Mouse (Mus musculus) hindbrain, embryonic 15.5 days (tissue): ENCODE results near the gene Arhgap25. TPM values are rescaled to one million over a fixed set of nuclear protein-coding genes. Genes with fewer than 3 reads are reported as not detected.

Source experiments
- ATAC-seq: fragments of 200-750 bp; cut with Nextera tagmentation; 2 replicates; pipeline ENCODE4 v1.8.0; 2017; ENCODE audit warnings: low read depth, moderate number of reproducible peaks, moderate TSS enrichment; ENCODE audit not compliant: low FRiP score
- H3K27ac ChIP-seq: fragments of 300-500 bp; sonication (generic); replicated peaks from 2 replicates; pipeline ENCODE4 v1.5.1; 2015; ENCODE audit warnings: mild to moderate bottlenecking, inconsistent platforms
- H3K27me3 ChIP-seq: fragments of 300-500 bp; sonication (generic); 2 replicates; pipeline ENCODE4 v1.6.1; 2015; ENCODE audit warnings: control low read depth, inconsistent platforms
- H3K36me3 ChIP-seq: fragments of 300-500 bp; sonication (generic); 2 replicates; pipeline ENCODE4 v1.6.1; 2015; ENCODE audit warnings: control low read depth, inconsistent platforms
- H3K4me1 ChIP-seq: fragments of 300-500 bp; sonication (generic); replicated peaks from 2 replicates; pipeline ENCODE4 v1.6.1; 2015; ENCODE audit warnings: control low read depth, inconsistent platforms
- H3K4me2 ChIP-seq: fragments of 300-500 bp; sonication (generic); 2 replicates; pipeline ENCODE4 v1.6.1; 2015; ENCODE audit warnings: moderate library complexity, mild to moderate bottlenecking, inconsistent platforms
- H3K4me3 ChIP-seq: fragments of 300-500 bp; sonication (generic); 2 replicates; pipeline ENCODE4 v1.5.1; 2015; ENCODE audit warnings: mild to moderate bottlenecking, inconsistent platforms
- H3K9ac ChIP-seq: fragments of 300-500 bp; sonication (generic); 2 replicates; pipeline ENCODE4 v1.6.1; 2015; ENCODE audit warnings: inconsistent platforms
- H3K9me3 ChIP-seq: fragments of 300-500 bp; sonication (generic); 2 replicates; pipeline ENCODE4 v1.6.1; 2016; ENCODE audit warnings: control low read depth, inconsistent platforms
- WGBS: fragments of 180-500 bp; shearing (Covaris S2); methylation state at CpG from one replicate; pipeline ENCODE4 v1.1.7; 2015; 5-methylcytosine and 5-hydroxymethylcytosine counted together
- polyA plus RNA-seq: library from polyadenylated mRNA; unstranded; fragments of >200 nt; fragmentation: Nextera tagmentation; extraction: Ambion mirVana; gene quantifications from 2 replicates; pipeline ENCODE4 v1.2.1, GENCODE M21; 2015

Gene Arhgap25
- polyA plus RNA-seq, 1 experiment from 2014 or later, result 2.2 TPM

DNA sequence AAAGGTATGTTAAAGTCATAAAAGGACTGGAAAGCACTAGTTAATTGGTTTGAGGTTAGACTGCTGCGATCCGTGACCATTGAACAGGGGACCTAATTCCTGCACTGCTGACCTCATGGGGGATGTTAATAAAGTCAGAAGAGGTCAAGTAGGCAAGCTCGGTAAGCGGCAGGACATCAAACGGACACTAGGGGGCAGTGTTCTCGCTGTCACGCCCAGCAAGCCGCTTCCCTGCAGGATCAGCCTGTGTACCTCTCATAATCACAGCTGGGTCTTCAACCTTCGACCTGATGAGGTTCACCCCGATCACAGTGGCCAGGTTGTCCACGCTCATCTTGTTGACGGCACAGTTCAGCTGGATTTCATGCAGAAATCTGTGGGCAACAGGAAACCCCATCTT, 66.8 kb downstream of the Arhgap25 start:
- Histone ChIP-seq H3K9ac (no peak overlapping the region), H3K4me2 (peak overlapping the region; percentile 39), H3K4me1 (peaks cover 4% of the 10 kb centered on the region), H3K27ac (no peak overlapping the region), H3K27me3 (no peaks in the 10 kb centered on the region), H3K36me3 (no peaks in the 10 kb centered on the region), H3K9me3 (no peaks in the 10 kb centered on the region), H3K4me3 (no peak overlapping the region)
- WGBS, result 14% methylated on average over 12 of the region's 12 CpGs
- no peak for ATAC-seq

DNA sequence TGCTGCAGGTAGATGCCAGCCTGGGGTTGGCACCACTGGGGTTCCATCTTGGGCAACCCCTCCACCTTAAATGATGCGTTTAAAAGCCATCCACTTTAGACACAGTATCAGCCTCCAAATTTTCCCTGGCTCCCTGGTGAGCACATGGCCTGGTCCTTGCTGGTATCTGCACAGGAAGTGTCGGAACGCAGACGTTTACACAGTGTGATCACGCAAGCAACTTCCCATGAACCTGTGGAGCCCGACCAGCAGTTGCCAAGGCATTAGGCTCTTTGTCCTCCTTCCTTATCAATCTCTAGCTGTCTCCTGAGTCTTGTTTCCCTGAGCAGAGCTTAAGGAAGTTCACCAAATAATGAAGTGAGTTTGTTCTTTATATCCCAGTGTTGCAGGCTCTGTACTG, 77.6 kb downstream of the Arhgap25 start:
- Histone ChIP-seq H3K27ac (no peak overlapping the region), H3K9ac (no peak overlapping the region), H3K4me3 (no peak overlapping the region), H3K36me3 (no peaks in the 10 kb centered on the region), H3K4me1 (no peaks in the 10 kb centered on the region), H3K27me3 (no peaks in the 10 kb centered on the region), H3K4me2 (no peak overlapping the region), H3K9me3 (no peaks in the 10 kb centered on the region)
- 71% methylated on average over 6 of the region's 6 CpGs for WGBS
- no peak for ATAC-seq

DNA sequence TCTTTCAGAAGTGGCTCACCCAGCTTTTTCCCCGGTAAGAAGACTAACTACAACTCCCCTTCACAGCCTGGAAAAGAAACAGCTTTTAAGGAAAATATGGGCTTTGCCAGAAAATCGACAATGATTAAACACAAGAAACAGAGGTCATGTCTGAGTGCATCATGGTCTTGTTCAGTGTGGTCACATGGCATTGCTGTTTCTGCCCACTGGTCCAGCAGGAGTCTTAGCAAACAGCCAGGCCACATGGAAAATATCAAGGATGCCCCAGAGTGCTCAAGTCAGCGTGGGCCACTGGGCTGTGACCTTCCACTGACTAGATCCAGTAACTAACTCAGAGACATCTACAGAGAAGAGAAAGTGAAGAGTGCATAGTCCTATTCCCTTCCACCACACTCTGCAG, 81.3 kb downstream of the Arhgap25 start:
- Histone ChIP-seq H3K4me3 (no peak overlapping the region), H3K4me2 (no peak overlapping the region), H3K9ac (no peak overlapping the region), H3K9me3 (no peaks in the 10 kb centered on the region), H3K4me1 (no peaks in the 10 kb centered on the region), H3K27me3 (no peaks in the 10 kb centered on the region), H3K27ac (no peak overlapping the region), H3K36me3 (no peaks in the 10 kb centered on the region)
- no peak for ATAC-seq
- 75% methylated on average over 3 of the region's 3 CpGs for WGBS

DNA sequence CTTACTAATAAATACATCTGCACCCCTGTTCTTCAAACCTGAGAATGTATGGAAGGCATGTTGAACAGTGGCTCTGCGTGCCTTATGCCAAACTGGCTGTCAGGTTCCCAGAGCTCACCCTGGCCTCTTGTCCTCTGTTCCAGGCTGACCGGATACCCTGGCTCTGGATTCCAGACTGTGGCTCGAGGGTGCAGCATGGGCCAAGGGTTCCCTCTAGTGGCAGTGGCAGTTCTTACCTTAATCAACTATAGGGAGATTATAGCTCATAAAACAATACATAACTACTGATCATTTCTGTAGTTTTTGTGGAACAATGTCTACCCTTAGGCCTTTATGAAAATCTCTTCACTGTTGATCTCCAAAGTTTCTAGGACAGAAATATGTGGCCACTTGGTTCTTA, 82.0 kb downstream of the Arhgap25 start:
- Histone ChIP-seq H3K27ac (no peak overlapping the region), H3K36me3 (no peaks in the 10 kb centered on the region), H3K27me3 (no peaks in the 10 kb centered on the region), H3K9ac (no peak overlapping the region), H3K4me1 (no peaks in the 10 kb centered on the region), H3K4me3 (no peak overlapping the region), H3K9me3 (no peaks in the 10 kb centered on the region), H3K4me2 (no peak overlapping the region)
- no peak for ATAC-seq
- WGBS, result 78% methylated on average over 3 of the region's 3 CpGs

DNA sequence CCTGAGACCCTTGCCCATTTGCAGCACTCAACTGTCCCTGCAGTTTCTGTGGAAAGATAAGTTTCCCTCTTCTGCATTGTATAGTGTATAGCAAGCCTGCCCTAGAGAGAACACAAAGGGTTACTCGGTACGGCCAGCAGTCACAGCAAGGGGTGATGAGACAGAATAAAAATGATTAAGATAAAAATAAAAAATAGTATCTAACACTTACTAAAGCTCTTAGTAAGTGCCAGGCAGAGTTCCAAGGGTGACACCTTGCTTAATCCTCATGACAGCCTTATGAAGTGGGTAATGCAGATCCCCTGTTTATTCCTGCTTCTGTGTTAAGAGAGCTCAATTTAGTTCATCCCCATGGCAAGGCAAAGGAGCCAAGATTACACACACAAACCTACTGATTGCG, 83.5 kb downstream of the Arhgap25 start:
- no peaks in the 10 kb centered on the region for H3K9me3 ChIP-seq
- WGBS, result 75% methylated on average over 3 of the region's 3 CpGs
- H3K27me3 ChIP-seq, result no peaks in the 10 kb centered on the region
- H3K36me3 ChIP-seq, result no peaks in the 10 kb centered on the region
- H3K9ac ChIP-seq, result no peak overlapping the region
- H3K4me3 ChIP-seq, result no peak overlapping the region
- no peak overlapping the region for H3K4me2 ChIP-seq
- H3K4me1 ChIP-seq, result no peaks in the 10 kb centered on the region
- no peak for ATAC-seq
- no peak overlapping the region for H3K27ac ChIP-seq

DNA sequence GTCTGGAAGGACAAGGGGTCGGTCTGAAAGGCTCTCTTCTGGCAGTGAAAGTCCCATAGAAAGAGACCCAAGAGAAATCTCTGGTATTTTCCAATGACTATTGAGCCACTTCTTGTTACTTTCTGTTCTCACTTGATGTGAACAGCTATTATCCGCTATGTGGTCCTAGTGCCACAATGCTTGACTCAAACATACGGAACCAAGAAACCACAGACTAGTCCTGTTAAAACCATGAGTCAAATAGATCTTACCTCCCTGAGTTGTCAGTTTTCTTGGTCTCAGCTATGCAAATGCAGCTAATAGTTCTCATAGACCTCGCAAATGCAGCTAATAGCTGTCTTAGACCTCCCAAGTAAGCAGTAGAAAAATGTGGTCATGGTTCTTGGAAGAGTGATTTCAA, 85.8 kb downstream of the Arhgap25 start:
- no peak overlapping the region for H3K9ac ChIP-seq
- H3K9me3 ChIP-seq, result no peaks in the 10 kb centered on the region
- no peak overlapping the region for H3K4me3 ChIP-seq
- 93% methylated on average over 4 of the region's 4 CpGs for WGBS
- no peaks in the 10 kb centered on the region for H3K27me3 ChIP-seq
- no peaks in the 10 kb centered on the region for H3K4me1 ChIP-seq
- H3K4me2 ChIP-seq, result no peak overlapping the region
- no peaks in the 10 kb centered on the region for H3K36me3 ChIP-seq
- H3K27ac ChIP-seq, result no peak overlapping the region
- ATAC-seq, result no peak

DNA sequence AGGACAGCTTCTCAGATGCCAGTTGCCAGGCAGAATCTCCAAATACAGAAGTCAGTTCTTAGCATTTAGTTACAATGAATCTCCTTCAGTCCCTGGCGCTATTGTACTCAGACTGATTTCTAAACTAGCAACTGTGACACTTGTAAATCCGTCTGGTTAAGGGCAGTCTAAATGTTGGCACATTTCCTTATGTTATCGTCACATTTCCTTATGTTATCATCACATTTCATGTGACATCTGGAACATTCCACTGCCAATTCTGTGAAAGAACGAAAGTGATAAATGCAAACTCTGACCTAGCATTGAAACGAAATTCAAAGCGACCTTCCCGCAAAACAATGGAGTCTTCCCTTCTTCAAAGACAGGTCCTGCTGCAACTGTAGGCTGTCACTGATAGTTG, 87.8 kb downstream of the Arhgap25 start:
- ATAC-seq, result no peak
- H3K4me2 ChIP-seq, result no peak overlapping the region
- 78% methylated on average over 7 of the region's 7 CpGs for WGBS

DNA sequence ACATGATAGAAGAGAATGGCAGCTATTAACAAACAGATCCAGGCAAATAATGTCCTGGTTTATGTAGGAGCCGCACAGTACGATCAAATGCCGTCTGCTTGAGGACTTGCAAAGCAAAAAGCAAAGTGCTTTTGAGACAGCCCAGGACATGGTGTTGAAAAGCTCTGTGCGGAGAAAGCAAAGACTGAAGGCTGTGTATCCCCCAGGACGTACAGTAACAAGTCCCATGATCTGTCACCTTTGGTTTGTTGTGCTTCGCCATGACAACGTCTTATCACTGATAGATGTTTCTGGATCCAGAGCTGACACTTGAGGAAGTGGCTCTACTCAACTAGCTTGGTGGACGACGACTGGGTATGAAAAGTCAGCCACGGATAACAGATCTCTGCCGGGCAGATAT, 89.8 kb downstream of the Arhgap25 start:
- Histone ChIP-seq H3K36me3 (no peaks in the 10 kb centered on the region), H3K27me3 (no peaks in the 10 kb centered on the region), H3K27ac (no peak overlapping the region), H3K9ac (no peak overlapping the region), H3K4me3 (no peak overlapping the region), H3K4me1 (peaks cover 7% of the 10 kb centered on the region; the same call in 1 of the 2 replicates), H3K4me2 (no peak overlapping the region), H3K9me3 (no peaks in the 10 kb centered on the region)
- 88% methylated on average over 11 of the region's 11 CpGs for WGBS
- ATAC-seq, result no peak

More for the DNA sequence above, 87.8 kb downstream of the Arhgap25 start:
- no peaks in the 10 kb centered on the region for H3K36me3 ChIP-seq
- H3K27me3 ChIP-seq, result no peaks in the 10 kb centered on the region
- 0 out of 2 replicates have a peak, but pooled peaks cover 7% of the 10 kb centered on the region for H3K4me1 ChIP-seq
- H3K9me3 ChIP-seq, result no peaks in the 10 kb centered on the region
- H3K9ac ChIP-seq, result no peak overlapping the region
- H3K4me3 ChIP-seq, result no peak overlapping the region
- no peak overlapping the region for H3K27ac ChIP-seq

DNA sequence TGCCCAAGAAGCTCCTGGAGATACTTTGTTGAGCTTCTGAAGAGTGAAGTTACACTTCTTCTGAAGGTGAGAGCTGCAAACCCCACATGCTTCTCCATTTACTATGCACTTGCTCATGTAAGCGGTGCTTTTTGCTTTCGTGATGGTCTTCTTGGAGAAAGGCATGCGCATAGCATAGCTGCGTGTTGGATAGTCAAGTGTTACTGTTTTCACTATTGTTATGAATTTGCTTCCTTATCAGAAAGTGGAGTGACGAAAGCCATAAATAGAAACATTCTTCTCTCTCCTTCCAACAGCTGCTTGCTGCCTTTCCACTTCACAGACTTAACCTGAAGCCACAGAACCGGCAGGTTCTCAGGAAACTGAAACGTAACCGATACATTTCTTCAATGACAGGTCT, 96.3 kb downstream of the Arhgap25 start:
- Histone ChIP-seq H3K9me3 (no peaks in the 10 kb centered on the region), H3K4me3 (no peak overlapping the region), H3K27me3 (no peaks in the 10 kb centered on the region), H3K9ac (no peak overlapping the region), H3K36me3 (no peaks in the 10 kb centered on the region), H3K4me1 (peaks cover 7% of the 10 kb centered on the region; the same call in 1 of the 2 replicates), H3K27ac (no peak overlapping the region), H3K4me2 (no peak overlapping the region)
- 95% methylated on average over 8 of the region's 8 CpGs for WGBS
- ATAC-seq, result no peak

DNA sequence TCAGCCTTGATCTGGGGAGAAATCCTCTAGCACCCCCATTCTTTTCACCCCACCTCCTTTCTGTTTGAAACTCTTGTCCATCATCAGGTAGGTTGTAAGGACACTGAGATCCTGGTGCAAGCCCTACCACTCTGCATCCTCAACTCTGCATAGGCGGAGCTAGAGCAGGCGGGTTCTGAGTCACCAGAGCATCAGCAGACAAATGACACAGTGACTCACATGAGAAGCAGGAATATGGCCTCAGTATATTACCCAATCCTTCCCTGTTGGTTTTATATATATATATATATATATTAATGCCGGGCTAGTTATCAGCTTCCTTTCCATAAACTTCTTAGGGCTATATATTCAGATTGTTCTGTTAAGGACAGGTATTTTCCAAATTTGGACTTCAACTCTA, 97.3 kb downstream of the Arhgap25 start:
- Histone ChIP-seq H3K9me3 (no peaks in the 10 kb centered on the region), H3K27me3 (no peaks in the 10 kb centered on the region), H3K4me3 (no peak overlapping the region), H3K27ac (no peak overlapping the region), H3K36me3 (no peaks in the 10 kb centered on the region), H3K4me1 (no peaks in the 10 kb centered on the region; the same call in 1 of the 2 replicates), H3K4me2 (no peak overlapping the region), H3K9ac (no peak overlapping the region)
- ATAC-seq, result no peak
- 97% methylated on average over 3 of the region's 3 CpGs for WGBS

DNA sequence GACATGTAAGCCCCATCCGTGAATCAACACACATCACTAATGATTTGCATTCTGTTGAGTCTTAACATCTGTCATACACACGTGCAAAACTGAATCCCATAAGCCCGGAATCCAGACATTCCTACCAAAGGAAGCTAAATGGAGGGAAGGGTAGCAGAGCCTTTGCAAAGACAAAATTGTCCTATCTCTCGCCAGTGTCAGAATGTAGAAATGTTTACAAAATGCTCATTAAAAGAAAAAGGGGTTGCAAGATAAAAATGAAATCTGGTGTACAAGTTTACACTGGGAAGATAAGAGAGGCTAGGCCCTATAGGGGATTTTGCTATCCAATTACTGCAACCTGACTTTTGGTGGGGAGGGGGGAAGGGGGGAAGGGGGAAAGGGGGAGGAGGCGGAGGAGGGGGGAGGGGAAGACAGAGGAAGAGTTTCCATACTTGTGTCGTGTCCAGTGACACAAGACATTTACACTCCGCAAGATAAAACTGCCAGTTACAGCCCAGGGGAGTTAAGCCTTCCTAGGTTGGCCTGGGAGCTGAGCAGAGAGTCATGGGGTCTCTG, 104.5 kb downstream of the Arhgap25 start, which contains the start of gene Bmp10:
Gene Bmp10 (plus strand): TSS at position 508 of the 558 bp plus-strand sequence.
- ATAC-seq, result no peak
- no peak within 1 kb of the TSS for H3K4me3 ChIP-seq
- WGBS, result 80% methylated on average over 7 of the region's 7 CpGs

DNA sequence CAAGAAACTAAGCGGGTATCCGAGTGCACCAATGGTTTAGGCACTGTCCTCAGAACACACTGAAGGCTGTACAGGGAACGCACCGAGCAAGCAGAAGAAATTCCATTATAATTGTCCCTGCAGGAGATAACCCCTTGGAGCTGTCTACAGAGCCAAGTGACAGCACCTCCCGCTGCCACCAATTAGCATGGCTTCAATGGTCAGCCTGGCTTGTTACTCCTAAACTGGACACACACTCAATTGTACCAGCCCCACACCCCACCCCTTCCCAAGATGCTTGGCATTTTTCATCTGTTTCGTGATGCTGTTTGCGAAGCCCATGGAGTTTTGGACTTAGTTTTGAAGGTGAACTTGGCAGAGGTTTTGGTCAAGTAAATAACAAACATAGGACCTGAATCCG, 105.4 kb downstream of the Arhgap25 start:
- Histone ChIP-seq H3K27me3 (no peaks in the 10 kb centered on the region), H3K9me3 (no peaks in the 10 kb centered on the region), H3K4me3 (no peak overlapping the region), H3K36me3 (no peaks in the 10 kb centered on the region), H3K9ac (no peak overlapping the region), H3K27ac (no peak overlapping the region), H3K4me2 (no peak overlapping the region), H3K4me1 (peaks cover 6% of the 10 kb centered on the region; the same call in 1 of the 2 replicates)
- 56% methylated on average over 8 of the region's 8 CpGs for WGBS
- no peak for ATAC-seq

More for the DNA sequence above, 104.5 kb downstream of the Arhgap25 start, which contains the start of gene Bmp10:
- Histone ChIP-seq H3K27ac (no peak within 1 kb of the TSS), H3K27me3 (no peaks in the 10 kb centered on the region), H3K4me2 (no peak within 1 kb of the TSS), H3K9ac (no peak within 1 kb of the TSS), H3K36me3 (no peaks in the 10 kb centered on the region), H3K4me1 (peaks cover 6% of the 10 kb centered on the region; the same call in 1 of the 2 replicates), H3K9me3 (no peaks in the 10 kb centered on the region)

DNA sequence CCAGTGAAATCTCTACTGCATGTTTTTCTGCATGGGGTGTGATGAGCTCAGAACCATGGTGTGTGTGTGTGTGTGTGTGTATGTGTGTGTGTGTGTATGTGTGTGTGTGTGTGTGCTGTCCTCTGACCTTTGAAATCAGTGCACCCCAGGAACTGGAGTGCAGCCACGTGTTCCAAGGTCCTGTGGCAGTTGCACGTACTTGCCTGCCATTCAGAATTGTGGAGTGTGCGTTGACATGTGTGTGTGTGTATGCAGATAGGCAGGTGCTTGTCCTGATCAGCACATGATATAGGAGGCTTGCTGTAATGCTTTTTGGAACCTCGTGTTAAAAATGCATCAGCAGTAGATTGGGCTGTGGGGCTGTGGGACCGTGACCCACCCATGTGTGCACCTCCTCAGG, 106.1 kb downstream of the Arhgap25 start:
- H3K4me1 ChIP-seq, result peaks cover 6% of the 10 kb centered on the region; the same call in 1 of the 2 replicates
- no peak overlapping the region for H3K4me2 ChIP-seq
- H3K36me3 ChIP-seq, result no peaks in the 10 kb centered on the region
- no peak overlapping the region for H3K9ac ChIP-seq
- ATAC-seq, result no peak
- H3K27ac ChIP-seq, result no peak overlapping the region
- no peaks in the 10 kb centered on the region for H3K9me3 ChIP-seq
- H3K27me3 ChIP-seq, result no peaks in the 10 kb centered on the region
- 80% methylated on average over 5 of the region's 5 CpGs for WGBS
- H3K4me3 ChIP-seq, result no peak overlapping the region
